Mouse (Mus musculus) cerebellum, adult 9-11 months (tissue): ENCODE results near the gene Mark2.
"Not testable (repeated sequence)": the region's sequence is repeated elsewhere in the genome, so short reads cannot be mapped to it uniquely, and the experiment has no call there.

ENCODE experiments used
- DNase-seq: peaks from one replicate; pipeline ENCODE4 v3.0.0; 2022

Gene Mark2

DNA sequence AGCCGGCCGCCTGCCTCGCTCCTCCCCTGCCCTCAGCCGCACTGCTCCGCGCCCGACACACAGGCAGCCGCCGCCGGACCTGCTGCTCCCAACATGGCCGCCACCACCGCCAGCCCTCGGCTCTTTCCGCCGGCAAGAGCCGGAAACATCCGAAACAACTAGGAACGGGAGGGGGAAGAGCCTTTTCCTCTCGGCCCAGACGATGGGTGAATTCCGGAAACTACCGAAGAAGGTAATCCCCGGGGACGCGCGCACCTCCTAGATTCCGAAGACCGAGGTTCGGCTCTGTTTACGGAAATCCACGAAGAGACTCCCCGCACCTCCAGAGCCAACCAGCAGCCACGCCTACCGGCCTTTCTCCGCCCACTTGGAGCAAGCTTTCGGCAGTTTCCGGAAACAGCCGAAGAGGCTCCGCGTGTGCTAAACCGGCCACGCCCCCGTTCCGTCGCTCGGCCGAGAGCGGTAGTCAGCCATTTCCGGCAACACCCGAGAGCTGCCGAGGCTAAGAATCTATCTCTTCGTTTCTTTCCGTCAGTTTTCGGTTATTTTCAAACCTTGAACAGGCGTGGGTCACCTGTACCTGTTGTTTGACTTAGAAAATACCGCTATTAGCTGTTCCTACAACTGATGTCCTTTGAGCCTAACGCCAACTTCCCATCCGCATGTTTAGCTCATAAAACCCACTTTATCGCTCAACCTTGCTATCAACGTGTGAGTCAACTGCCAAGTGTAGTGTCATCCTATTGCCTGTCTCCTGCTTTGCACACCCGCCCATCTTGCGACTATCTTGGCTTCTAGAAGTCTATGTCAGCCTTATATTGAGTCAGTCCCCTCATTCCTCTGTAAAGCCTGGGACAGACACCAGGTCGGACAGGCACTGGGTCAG lies at the start of gene Mark2:
Mark2 (minus strand) TSS at position 349 of the 886 bp plus-strand sequence.
- DNase-seq = peak; percentile 100

DNA sequence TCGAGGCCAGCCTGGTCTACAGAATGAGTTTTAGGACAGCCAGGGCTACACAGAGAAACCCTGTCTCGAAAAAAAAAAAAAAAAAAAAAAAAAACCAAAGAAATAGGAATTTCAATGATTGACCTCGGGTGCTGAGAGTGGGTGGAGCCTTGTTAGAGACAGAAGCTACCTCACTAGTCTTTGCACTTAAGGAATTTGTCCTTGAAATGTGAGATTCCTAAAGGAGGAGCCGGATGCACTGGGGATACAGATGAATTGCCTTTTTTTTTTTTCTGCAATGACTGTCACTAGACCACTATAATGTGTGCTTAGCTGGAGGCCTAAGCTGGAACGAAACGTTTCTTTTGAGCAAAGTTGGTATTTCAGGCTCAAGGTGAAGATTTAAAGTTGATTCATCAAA lies 46.8 kb upstream of the Mark2 start:
- no peak for DNase-seq

DNA sequence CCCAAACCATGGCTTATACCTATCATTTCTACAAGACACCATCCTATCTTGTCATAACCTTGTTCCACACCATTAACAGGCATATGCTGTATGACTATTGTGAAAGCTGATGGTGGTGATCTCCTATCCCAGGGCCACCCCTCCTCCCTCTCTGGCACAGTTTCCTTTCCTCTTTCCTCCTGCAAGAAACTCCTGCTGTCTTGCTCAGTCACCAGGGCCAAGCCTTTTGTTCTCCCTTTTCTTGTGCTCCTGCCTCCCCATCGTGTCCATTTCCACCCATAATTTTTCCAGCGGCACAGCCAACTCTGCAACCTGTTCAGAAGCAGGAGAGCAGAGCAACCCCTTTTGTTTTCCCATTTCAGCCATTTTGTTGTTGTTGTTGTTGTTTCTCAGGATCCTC lies 44.4 kb upstream of the Mark2 start:
- DNase-seq = no peak

DNA sequence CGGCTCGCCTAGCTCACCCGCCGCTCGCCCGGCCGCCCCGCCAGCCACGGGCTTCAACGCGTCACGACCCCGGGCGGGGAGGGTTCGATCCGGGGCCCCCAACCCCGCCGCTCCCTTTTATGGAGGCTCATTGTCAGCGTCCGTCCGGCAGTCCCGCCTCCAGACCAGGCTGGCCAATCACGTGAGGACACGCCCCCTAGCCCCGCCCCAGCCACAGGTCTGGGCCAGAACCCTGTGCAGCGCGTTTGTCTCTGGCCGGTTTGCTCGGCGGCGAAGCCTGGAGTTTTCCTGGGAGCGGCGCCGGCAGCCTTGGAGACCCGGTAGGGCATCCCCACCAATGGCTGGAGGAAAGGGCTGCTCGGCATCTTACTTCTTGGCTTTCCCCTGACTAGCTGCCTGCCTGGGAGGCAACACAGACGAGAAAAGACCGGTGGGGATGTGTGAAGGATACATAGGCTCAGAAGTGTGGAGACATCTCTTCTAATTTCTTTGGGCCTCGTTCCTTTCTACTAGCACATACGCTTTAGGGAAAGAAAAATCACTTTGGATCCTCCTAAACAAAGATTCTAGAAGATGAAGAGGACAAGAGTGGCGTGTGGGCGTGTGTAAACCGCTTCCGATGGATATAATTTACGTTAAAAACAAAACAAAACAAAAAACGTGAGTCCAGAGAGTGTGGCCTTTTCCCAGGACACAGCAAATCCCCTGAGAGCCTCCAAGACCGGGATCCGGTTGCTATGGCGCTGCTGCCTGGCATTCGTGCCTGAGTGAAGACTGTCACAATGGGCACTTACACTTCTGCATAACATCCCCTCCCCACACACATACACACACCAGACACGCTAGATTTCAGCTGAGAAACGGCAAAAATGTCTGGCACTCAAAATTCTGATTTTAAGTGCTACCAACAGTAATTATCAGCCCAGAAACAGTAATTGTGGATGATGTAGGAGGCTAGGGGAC lies 41.5 kb upstream of the Mark2 start, which contains the start of gene Spindoc:
Spindoc (minus strand) TSS at position 92 of the 963 bp plus-strand sequence.
- peak; percentile 97 for DNase-seq

DNA sequence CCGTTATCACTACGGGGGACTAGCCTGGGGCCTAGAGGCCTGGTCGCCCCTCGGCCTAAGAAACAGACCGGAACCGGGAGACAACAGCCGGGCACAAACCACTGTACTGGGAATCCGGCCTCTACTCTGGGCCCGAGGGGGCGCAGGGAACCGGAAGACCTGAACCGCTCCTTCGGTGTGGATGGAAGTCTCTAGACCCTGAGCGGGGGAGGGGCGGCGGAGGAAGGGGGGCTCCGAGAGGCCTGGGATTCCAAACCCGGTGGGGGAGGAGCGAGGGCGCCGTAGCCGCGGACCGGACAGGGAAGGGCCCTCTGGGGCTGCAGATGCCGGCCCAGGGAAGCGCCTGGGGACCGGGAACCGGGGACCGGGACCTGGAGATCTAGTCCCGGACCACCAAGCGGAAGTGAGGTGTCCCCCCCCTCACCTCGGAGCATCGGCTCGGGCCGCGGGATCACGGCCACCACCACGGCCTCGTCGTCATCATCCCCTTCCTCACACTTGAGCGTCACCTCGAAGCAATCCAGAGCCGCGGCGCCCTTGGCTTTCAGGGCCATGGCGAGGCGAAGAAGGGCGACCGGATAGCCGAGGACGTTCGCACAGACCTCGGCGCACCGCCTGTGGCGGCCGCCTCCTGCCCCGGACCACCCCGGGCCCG lies 40.7 kb upstream of the Mark2 start:
- peak; percentile 61 for DNase-seq

DNA sequence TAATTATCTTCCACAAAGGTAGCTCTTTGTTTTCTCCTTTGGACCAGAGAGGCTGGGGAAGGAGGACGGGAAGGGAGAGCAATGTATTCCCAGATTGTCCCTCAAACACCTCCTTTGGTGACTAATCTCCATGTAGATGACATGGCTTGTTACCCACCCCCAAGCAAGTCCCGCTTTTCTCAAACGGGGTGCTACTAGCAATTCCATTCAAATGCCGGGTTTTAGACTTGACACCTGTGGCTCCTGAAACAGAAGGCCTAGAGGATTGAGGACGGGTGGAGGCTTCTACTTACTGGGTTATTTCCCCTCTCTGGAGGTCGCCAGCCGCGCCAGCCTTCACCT lies 40.2 kb upstream of the Mark2 start:
- DNase-seq = no peak

DNA sequence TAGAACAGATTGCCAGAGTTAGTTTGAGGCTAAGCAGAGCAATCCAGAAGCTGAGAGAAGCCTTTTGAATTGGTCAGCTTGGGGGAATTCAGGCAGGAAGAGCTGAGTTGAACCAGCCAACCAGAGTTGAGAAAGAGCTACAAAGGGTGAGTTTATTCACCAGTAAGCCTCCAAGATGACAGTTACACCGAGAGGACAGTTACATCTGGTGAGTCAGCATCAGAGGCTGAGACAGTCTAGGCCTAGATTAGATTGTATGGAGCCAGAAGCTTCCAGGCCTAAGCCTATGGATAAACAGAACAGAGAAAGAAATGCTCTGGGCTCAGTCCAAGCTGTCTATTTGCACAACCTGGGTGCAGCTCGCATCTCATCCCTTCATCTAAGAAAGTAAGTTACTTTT lies 36.0 kb upstream of the Mark2 start:
- DNase-seq = no peak

DNA sequence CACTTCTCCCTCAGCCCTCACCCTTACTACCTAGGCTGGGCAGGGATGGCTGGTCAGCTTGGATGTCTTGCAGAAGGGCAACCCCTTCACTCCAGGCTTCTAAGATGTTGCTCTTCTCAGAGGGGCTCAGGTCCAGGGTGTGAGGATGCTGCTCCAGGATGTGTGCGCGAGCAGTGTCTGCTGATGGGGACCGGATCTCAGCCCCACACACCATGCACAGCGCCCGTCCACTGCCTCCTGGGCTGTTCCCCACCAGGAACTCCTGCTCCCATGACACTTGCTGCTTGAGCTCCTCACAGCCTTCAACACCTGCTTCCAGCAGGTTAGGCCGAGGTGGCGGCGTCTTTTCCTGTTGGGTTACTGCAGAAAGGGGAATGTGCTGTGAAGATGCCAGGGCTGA lies 32.8 kb upstream of the Mark2 start:
- DNase-seq = no peak

DNA sequence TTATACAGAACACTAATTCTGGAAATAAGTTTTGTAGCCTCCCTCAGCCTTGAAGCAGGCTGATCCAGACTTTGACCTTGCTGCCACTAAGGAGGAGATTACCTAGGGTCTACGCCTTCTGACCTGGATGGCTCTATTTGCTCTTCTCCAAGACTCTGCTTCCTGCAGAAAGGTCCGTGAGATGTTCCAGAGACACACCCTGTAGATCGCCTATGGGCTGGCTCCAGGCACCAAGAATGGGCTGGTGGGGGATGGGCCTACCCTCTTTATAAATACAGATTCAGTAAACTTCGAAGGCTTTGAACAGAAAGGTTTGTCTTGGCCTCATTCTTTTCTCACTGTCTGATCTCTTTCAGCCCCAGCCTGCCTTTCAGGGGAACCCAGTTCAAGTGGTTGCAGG lies 27.8 kb upstream of the Mark2 start:
- not testable (repeated sequence) for DNase-seq

DNA sequence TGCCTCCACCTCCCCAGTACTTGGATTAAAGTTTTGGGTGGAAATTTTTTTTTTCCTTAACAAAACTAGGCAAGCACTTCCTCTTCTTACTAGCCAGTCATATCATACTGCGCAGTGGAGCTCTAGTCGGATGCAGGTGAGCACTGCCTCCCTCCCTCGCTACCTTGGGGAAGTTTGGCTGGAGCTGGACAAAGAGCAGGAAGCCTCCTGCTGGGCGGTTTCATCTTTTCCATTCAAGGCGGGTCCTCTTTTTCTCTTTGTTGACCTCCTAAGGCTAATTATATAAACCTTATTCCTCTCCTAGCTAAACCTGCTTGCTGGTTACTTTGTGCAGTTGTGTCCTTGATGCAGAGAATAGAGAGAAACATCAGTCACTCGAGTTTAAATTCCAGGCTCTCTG lies 12.0 kb upstream of the Mark2 start:
- DNase-seq = no peak

DNA sequence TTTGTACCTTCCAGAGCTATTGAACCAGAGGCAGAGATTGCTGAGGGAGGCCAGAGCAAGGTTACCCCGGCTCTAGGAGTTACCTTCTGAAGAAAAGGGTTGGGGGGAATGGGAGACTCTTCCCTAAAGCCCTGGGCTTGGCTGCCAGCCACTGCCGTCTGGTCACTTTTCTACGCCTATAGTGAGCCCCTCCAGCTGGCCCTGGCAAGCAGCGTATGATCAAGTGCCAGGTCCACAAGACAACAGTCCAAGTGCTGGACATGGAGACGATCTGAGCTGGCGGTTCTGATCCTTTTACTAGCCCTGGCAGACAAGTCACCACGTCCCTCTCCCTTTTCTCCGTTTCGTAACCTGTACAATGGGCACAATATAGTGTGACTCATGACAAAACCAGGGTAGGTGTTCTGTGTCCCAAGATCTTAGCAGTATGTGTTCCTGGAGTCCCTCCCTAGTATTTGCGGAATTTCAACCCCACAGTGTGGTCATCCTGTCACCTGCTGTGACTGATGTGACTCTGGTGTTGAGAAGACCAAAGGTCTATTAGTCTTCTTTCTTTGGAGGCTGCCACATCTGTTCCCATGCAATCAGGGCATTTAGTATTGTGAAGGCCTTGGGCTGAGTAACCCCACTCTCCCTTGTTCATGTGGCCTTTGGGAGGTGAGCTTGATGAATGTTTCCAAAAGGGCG lies 11.3 kb upstream of the Mark2 start:
- DNase-seq = no peak

DNA sequence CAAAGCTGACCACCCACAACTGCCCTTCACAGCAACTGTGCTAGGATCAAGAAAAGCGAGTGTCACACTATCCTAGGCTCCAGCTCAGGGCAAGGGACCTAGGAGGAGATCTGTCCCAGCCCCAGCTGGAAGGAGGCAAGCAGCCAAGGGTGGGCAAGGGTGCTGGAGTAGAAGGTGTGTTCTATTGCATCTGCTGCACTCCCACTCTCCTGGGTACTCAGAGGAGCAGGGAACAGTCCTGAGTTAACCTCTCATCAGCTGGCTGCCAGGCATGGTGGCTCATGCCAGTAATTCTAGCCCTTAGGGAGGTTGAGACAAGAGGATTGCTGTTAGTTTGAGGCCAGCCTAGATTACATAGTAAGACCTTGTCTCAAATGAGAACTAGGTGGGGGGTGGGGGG lies 8.3 kb upstream of the Mark2 start:
- no peak for DNase-seq

DNA sequence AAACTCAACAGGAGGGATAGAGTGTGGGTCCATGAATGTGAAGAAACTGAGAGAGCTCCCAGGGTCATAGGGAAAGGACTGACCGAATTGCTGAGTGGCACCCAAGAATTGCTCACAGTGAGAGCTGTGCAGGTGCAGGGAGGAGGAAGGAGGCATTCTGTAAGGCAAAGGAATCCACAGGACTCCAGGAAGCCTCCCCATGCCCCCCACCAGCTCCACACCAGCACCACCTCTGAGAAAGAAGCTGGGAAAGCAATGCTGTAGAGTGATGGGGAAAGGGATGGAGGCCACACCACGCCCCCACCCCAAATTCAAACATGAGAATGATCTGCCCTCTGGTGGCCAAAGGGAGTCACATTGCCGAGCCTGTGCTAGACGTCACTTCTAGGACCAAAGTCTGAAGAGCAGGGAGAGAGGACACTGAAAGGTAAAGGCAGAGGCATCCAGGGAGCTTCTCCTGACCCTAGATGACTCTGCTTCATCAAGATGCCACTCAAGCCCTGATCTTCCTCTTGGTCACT lies 3.6 kb upstream of the Mark2 start:
- no peak for DNase-seq

DNA sequence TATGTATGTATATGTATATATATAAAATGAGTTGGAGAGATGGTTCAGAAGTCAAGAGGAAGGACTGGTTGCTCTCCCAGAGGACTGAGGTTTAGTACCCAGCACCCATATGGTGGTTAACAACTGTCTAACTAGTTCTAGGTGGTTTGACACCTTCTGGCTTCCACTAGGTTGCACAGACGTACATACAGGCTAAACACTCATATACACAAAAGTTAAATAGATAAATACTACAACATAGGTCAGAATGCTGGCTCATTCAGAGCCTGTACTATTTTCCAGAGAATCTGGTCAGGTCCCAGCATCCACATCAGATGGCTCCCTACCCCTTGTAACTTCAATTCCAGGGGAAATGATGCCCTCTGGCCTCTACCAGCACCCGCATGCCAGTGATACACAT lies 986 bp upstream of the Mark2 start:
- DNase-seq = peak; percentile 39

DNA sequence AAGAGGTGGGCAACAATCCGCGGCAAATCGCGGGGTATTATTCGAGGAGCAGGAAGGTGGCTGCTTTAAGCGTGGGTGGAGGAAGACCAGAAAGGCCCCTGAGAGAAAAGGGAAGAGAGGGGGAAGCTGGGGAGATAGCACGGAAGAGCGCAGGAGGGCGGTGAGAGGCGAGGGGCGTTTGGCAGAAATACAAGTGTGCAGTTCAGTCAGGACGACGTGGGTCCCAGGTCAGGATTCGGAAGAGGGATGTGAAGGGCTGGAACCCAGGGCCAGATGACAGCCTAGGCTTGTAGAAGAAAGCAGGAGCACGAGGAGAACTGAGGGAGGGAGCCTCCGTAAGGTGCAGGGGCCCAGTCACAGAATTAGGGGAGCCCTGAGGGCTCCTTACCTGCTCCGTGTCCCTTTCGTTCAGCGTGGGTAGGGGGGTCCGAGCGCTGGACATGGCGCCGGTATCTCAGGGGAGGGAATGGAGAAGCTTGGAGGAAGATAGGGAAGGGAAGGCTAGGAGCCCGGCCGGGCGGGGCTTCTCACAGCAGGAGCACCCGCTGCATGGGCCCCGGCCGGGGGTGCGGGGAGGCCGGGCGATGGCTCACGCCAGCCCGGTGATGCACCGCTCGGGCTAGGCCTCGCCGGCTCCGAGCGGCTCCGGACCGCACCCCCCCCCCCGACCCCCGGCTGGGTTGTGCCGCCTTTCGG lies 732 bp downstream of the Mark2 start:
- DNase-seq = no peak

DNA sequence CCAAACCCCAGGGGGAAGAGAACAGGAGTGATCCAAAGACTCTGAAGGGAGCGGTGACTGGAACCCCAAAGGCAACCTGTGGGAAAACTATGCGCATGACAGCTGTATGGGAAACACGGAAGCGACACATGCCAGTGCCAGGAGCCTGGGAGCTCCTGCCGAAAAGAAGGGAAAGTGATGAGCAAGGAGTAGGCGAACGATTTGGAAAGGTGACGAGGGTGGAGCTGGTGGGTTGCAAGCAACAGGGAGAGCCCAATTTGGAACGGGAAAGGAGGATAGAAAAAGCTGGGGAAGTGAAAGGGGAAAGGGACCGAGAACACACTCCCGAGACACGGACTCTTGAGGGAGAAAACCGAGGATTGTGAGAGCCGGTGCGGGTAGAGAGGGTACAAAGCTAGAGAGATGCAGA lies 1.3 kb downstream of the Mark2 start:
- DNase-seq = peak; percentile 61

DNA sequence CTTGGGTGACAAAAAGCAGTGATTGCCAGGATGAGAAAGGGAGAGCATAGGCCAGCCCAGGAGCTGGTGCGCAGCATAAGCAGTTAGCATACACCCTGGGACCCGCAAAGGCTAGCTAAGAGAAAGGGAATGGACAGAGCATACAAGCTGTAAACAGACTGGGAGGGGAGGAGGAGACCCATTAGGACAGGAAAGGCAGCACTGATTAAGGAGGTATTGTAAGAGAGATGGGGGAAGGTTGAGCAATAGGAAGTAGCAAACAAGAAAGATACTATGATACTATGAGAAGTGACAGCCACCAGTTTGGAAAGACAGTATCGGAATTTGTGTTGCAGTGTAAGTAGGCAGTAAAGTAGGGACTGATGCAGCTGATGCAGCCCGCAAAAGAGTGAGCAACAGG lies 1.8 kb downstream of the Mark2 start:
- DNase-seq = peak; percentile 33

DNA sequence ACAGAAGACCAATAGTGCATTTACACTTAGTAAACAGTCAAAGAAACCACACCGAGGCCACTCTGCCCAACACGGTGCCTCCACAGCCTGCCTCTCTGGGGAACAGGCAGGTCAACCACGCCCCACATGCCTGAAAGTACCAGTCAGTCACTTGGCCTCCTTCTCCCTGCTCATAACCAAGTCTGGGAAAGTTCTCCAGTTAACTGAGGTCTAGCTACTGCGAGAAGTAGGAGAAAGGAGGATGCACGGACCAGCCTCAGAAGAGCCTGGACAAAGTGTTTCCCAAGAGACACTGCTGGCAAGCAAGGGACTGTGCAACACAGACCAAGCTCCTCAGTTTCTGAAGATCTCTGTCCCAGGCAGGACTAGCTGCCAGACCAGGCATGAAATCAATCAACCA lies 2.6 kb downstream of the Mark2 start:
- peak; percentile 35 for DNase-seq

DNA sequence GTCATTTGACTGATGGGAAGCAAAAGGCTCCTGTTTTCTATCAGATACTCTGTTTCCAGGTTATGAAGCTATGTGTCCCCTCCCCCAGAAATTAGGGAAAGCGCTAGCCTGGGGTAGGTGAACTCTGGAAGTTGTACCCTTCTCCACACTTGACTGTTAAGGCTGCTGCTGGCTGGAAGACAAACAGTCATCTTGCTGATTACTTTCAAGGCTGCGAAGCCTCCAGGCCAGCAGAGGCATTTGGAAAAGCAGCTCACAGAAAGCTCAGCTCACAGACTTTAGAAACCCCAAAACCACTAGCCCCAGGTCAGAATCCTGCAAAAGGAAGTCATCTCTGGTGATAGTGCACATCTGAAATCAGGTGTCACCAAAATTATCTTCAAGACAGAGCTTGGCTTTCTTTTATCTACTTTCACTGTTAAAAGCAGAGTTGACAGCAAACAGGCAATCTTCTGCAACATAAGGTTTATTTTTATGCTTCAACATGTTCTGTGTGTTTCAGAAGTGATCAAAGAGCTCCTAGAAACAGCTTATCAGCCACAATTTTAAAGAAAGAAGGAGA lies 3.8 kb downstream of the Mark2 start:
- DNase-seq = no peak

DNA sequence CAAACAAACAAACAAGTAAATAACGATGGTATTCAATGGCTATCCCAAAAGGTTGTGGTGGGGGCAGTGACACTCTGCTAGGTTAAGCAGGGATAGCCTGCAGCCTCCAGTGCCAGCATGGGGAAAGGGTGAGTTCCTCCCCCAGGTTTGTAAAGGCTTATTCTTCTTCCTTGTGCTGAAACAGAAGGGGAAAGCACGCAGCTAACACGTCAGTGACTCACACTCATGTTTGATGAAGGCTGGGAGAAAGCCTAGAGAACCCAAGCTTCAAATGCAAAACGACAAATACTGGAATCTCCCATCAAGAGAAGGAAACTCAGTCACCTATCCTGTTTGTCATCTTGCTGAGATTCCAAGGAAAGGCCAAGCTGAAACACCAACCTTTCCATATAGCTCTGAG lies 6.0 kb downstream of the Mark2 start:
- no peak for DNase-seq

DNA sequence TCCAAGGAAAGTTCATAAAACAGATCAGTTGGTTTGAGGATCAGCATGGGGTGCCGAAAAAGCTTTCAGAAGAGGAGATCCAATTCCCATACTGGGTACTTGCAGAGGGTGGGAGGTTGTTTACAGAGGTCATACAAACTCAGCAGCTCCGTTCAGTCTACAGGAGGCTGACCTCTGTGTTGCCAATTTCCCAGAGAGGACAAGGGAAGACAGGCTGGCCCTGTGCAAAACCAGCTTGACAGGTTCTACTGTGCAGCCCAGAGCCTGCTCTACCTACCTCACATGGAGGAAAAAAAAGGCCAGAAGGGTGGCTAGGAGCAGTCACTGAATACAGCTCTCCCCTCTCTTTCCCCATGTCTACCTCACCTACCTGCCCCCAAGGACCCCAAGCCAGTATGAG lies 7.6 kb downstream of the Mark2 start:
- no peak for DNase-seq
